Mouse (Mus musculus) forebrain, postnatal 0 days (tissue): Measurements from ENCODE around the gene Znrf2. TPM values are rescaled to one million over a fixed set of nuclear protein-coding genes. Genes with fewer than 3 reads are reported as not detected.

Experiments
- ATAC-seq: fragments of 200-750 bp; cut with Nextera tagmentation; 2 replicates; pipeline ENCODE4 v1.8.0; 2017; ENCODE audit warnings: mild to moderate bottlenecking, moderate library complexity
- DNase-seq: peaks from one replicate; pipeline ENCODE4 v3.0.0-alpha.2; 2015
- H3K27ac ChIP-seq: fragments of 300-500 bp; sonication (generic); 2 replicates; pipeline ENCODE4 v1.5.1; 2014; ENCODE audit warnings: low read depth, mild to moderate bottlenecking, antibody characterized with exemption, low read length, moderate library complexity, mixed read lengths
- H3K27me3 ChIP-seq: fragments of 300-500 bp; sonication (generic); 2 replicates; pipeline ENCODE4 v1.6.1; 2014; ENCODE audit warnings: mild to moderate bottlenecking, low read length, mixed read lengths; ENCODE audit not compliant: insufficient read depth
- H3K36me3 ChIP-seq: fragments of 300-500 bp; sonication (generic); 2 replicates; pipeline ENCODE4 v1.6.1; 2014; ENCODE audit warnings: mild to moderate bottlenecking, moderate library complexity; ENCODE audit not compliant: insufficient read depth
- H3K4me1 ChIP-seq: fragments of 300-500 bp; sonication (generic); 2 replicates; pipeline ENCODE4 v1.6.1; 2014; ENCODE audit warnings: antibody characterized with exemption; ENCODE audit not compliant: insufficient read depth
- H3K4me2 ChIP-seq: fragments of 300-500 bp; sonication (generic); 2 replicates; pipeline ENCODE4 v1.6.1; 2014; ENCODE audit warnings: low read depth, mild to moderate bottlenecking, moderate library complexity
- H3K4me3 ChIP-seq: fragments of 300-500 bp; sonication (generic); 2 replicates; pipeline ENCODE4 v1.5.1; 2014; ENCODE audit warnings: low read depth, low read length, mixed read lengths
- H3K9ac ChIP-seq: fragments of 300-500 bp; sonication (generic); 2 replicates; pipeline ENCODE4 v1.6.1; 2014; ENCODE audit warnings: mild to moderate bottlenecking
- H3K9me3 ChIP-seq: fragments of 300-500 bp; sonication (generic); 2 replicates; pipeline ENCODE4 v1.6.1; 2016; ENCODE audit warnings: low read length
- CTCF ChIP-seq: sonication (generic); IDR thresholded peaks from 2 replicates; pipeline ENCODE4 v1.5.1; 2016; ENCODE audit warnings: antibody characterized with exemption, control low read depth, low read depth
- WGBS: fragments of 180-500 bp; shearing (Covaris S2); extraction: QIAGEN DNeasy Blood & Tissue Kit; methylation state at CpG from one replicate; pipeline ENCODE4 v1.1.7; 2014; 5-methylcytosine and 5-hydroxymethylcytosine counted together
- polyA plus RNA-seq: library from polyadenylated mRNA; unstranded; fragments of >200 nt; fragmentation: Nextera tagmentation; extraction: Ambion mirVana; gene quantifications from 2 replicates; pipeline ENCODE4 v1.2.1, GENCODE M21; 2015
- total RNA-seq: library from RNA; depleted of rRNA; stranded (reverse); fragments of >200 nt; gene quantifications from 2 replicates; pipeline ENCODE4 v1.2.3, GENCODE M21; 2014

The Znrf2 gene
- total and polyA plus RNA-seq, 2 experiments from 2014 or later = 13.1 to 83.8 TPM

DNA sequence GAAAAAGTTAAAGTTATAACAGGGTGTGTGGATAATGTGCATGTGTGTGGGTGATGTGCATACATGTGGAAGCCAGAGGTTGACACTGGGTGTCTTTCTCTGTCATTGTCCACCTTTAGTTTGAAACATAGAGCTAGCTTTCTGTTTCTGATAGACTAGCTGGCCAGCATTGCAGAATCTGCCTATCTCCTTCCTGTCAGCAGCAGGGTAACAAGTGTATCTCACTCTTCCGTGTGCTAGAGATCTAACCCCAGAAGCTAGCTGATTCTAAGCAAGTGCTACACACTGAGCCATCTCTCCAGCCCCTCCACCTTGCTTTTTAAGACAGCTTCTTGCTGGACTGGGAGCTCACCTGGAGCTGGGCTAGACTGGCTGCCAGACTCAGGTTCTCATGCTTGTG, 11.6 kb downstream of the Znrf2 start:
- 81% methylated on average over 1 of the region's 1 CpGs for WGBS
- H3K27ac ChIP-seq = no peak overlapping the region
- ATAC-seq = no peak
- H3K4me1 ChIP-seq = peaks cover 13% of the 10 kb centered on the region
- no peak overlapping the region for H3K4me2 ChIP-seq
- TF ChIP-seq CTCF = no peak
- no peak overlapping the region for H3K9ac ChIP-seq
- DNase-seq = no peak
- H3K9me3 ChIP-seq = no peaks in the 10 kb centered on the region
- no peak overlapping the region for H3K4me3 ChIP-seq
- no peaks in the 10 kb centered on the region for H3K36me3 ChIP-seq
- no peaks in the 10 kb centered on the region for H3K27me3 ChIP-seq

- H3K4me2 ChIP-seq = no peak overlapping the region
- ATAC-seq = no peak
- H3K9me3 ChIP-seq = no peaks in the 10 kb centered on the region
- H3K4me3 ChIP-seq = no peak overlapping the region
- H3K27ac ChIP-seq = no peak overlapping the region
- no peak for TF ChIP-seq CTCF
- 68% methylated on average over 7 of the region's 7 CpGs for WGBS
- no peaks in the 10 kb centered on the region for H3K36me3 ChIP-seq
- no peaks in the 10 kb centered on the region for H3K27me3 ChIP-seq
- H3K9ac ChIP-seq = no peak overlapping the region
- peaks cover 13% of the 10 kb centered on the region for H3K4me1 ChIP-seq
- DNase-seq = no peak
Measured at GRCm38 (mm10) chr6:54830048-54830772, 13.5 kb downstream of the Znrf2 start.

- Histone ChIP-seq H3K9me3 (no peaks in the 10 kb centered on the region), H3K4me2 (no peak overlapping the region), H3K27ac (no peak overlapping the region), H3K27me3 (no peaks in the 10 kb centered on the region), H3K36me3 (no peaks in the 10 kb centered on the region), H3K4me1 (peaks cover 13% of the 10 kb centered on the region), H3K4me3 (no peak overlapping the region), H3K9ac (no peak overlapping the region)
- peak; percentile 23; the same call in 1 of the 2 replicates for ATAC-seq
- 48% methylated on average over 8 of the region's 8 CpGs for WGBS
- TF ChIP-seq CTCF = no peak
- no peak for DNase-seq
Measured at GRCm38 (mm10) chr6:54831069-54831720, 14.5 kb downstream of the Znrf2 start.

DNA sequence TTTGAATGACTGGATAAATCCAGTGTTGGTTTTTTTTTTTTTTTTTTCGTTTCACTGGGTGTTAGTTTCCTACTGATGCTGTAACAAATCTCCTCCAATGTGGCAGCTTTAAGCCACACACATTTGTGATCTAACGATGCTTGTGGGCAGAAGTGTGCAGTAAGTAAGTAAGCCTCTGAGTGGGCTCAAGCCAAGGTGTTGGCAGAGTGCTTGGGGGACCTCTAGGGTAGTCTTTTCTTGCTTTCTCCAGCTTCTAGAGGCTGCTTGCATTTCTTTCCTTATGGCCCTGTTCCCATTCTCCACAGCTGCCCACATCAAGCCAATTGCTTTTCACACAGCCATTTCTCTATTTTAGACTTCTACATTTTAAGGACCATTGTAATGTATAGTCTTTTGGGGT, 16.7 kb downstream of the Znrf2 start:
- no peak overlapping the region for H3K27ac ChIP-seq
- H3K4me1 ChIP-seq = peaks cover 13% of the 10 kb centered on the region
- H3K36me3 ChIP-seq = no peaks in the 10 kb centered on the region
- H3K9me3 ChIP-seq = no peaks in the 10 kb centered on the region
- H3K27me3 ChIP-seq = no peaks in the 10 kb centered on the region
- H3K4me2 ChIP-seq = no peak overlapping the region
- no peak overlapping the region for H3K4me3 ChIP-seq
- 35% methylated on average over 2 of the region's 2 CpGs for WGBS
- H3K9ac ChIP-seq = no peak overlapping the region
- ATAC-seq (no peak), DNase-seq (no peak)
- no peak for TF ChIP-seq CTCF

DNA sequence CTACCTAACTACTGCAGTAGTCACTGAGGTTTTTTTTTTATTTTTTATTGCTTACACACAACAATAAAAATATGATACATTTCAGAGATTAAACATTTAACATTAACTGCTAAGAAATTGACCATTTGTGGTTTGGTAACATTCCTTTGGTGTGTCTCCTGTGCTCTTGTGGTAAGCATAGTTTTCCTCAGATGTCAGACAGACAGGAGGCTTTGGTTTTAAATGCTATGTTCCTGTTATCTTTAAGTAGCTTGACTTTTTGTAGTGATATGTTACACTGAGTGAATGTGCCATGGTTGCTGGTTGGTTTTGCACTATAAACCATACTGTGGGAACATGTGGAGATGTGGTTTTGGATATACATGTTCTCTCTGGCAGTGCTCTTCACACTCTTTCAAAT, 19.9 kb downstream of the Znrf2 start:
- no peak overlapping the region for H3K27ac ChIP-seq
- no peak overlapping the region for H3K9ac ChIP-seq
- ATAC-seq = no peak

GRCm38 (mm10) chr6:54841399-54841798, 24.7 kb downstream of the Znrf2 start:
- no peaks in the 10 kb centered on the region for H3K4me1 ChIP-seq
- DNase-seq (no peak), ATAC-seq (no peak)
- H3K27ac ChIP-seq = no peak overlapping the region
- no peaks in the 10 kb centered on the region for H3K27me3 ChIP-seq
- H3K4me3 ChIP-seq = no peak overlapping the region
- H3K9me3 ChIP-seq = no peaks in the 10 kb centered on the region
- no peak for TF ChIP-seq CTCF
- H3K36me3 ChIP-seq = no peaks in the 10 kb centered on the region
- H3K4me2 ChIP-seq = no peak overlapping the region
- no peak overlapping the region for H3K9ac ChIP-seq

More for the DNA sequence above, 19.9 kb downstream of the Znrf2 start:
- Histone ChIP-seq H3K27me3 (no peaks in the 10 kb centered on the region), H3K36me3 (no peaks in the 10 kb centered on the region), H3K4me1 (no peaks in the 10 kb centered on the region), H3K9me3 (no peaks in the 10 kb centered on the region), H3K4me3 (no peak overlapping the region), H3K4me2 (no peak overlapping the region)
- no peak for DNase-seq
- TF ChIP-seq CTCF = no peak

DNA sequence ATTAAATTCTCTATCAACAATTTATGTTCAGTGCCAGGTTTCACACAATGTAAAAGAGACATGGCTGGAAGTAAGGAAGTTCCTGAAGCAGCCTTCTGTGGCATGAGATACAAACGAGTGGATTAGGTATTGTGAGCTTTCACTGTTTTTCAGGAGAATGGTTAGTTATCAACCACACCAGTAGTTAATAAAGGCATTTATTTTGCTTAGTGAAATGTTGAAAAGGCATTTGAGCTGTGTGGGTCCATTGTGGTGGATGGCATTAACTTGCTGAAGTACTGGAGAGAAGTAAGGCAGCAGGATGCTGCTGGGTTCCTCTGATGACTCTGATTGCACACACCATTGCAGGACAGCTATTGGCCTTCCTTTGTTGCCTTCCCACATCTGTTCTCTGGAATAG, 25.3 kb downstream of the Znrf2 start:
- no peak for ATAC-seq

More for the DNA sequence above, 25.3 kb downstream of the Znrf2 start:
- H3K9me3 ChIP-seq = no peaks in the 10 kb centered on the region
- H3K27me3 ChIP-seq = no peaks in the 10 kb centered on the region
- no peak overlapping the region for H3K27ac ChIP-seq
- no peaks in the 10 kb centered on the region for H3K36me3 ChIP-seq
- H3K4me1 ChIP-seq = no peaks in the 10 kb centered on the region
- no peak overlapping the region for H3K4me3 ChIP-seq
- no peak overlapping the region for H3K4me2 ChIP-seq
- no peak for DNase-seq
- no peak for TF ChIP-seq CTCF
- H3K9ac ChIP-seq = no peak overlapping the region
- WGBS = 13% methylated on average over 1 of the region's 1 CpGs
